Mouse (Mus musculus): Measurements from ENCODE around the gene Sept6. TPM values are rescaled to one million over a fixed set of nuclear protein-coding genes. Genes with fewer than 3 reads are reported as not detected.

Gene Sept6
- polyA plus RNA-seq (2016; fragmentation: Nextera tagmentation; extraction: Ambion mirVana): 33.6 and 34.5 TPM in 2 replicates

DNA sequence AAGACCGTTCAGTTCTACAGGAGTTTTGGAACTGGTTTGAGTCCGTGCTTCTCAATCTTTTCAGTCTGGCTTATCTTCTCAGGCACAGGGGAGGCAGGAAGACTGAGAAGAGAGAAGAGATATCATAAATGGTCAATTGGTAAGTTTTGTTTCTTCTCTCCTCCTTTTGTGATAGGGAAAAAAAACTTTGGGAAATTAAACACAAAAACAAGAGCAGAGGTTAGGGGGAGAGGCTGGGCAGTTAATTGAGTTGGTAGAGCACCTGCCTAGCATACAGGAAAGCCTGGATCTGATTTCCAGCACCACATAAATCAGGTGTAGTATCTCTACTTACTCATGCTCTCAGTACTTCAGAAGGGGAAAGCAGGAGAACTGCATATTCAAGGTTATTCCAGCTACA lies at the start of gene Sept6:
Sept6 (minus strand) TSS at position 101 of the 400 bp plus-strand sequence.
- H3K9me3 ChIP-seq: no peaks in the 10 kb centered on the region
- no peak for DNase-seq (ENCODE audit: extremely low spot score, low spot score)
- 82% methylated on average over 2 of the region's 2 CpGs for WGBS
- H3K4me3 ChIP-seq: no peak within 1 kb of the TSS
- H3K27me3 ChIP-seq (ENCODE audit: poor library complexity, severe bottlenecking): peaks cover 15% of the 10 kb centered on the region; the same call in 1 of the 2 replicates
- peaks cover 12% of the 10 kb centered on the region; the same call in 1 of the 2 replicates for H3K4me1 ChIP-seq
- no peak within 1 kb of the TSS for H3K27ac ChIP-seq
- H3K36me3 ChIP-seq (replicated peaks): no peaks in the 10 kb centered on the region

DNA sequence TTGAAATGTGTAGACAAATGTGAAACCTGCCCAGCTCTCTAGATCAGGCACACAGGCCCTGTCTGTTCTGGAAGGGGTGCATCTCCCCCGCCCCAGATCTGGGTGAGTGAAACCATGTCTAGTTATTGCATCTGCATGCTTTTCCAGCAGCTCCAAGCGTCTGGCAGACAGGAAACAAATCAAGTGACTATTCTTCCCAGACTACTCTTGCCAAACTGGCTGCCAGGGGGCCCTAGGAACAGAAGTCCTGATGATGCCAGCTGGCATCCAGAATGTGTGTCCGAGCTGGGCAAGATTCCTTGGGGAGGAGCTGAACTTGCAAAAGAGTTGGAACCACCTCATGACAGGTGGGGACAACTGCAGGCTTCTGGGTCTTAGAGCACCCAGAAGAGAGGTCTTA lies 36.8 kb upstream of the Sept6 start:
- H3K4me3 ChIP-seq: no peak overlapping the region
- 69% methylated on average over 3 of the region's 3 CpGs for WGBS
- no peaks in the 10 kb centered on the region for H3K27me3 ChIP-seq (ENCODE audit: poor library complexity, severe bottlenecking)
- no peaks in the 10 kb centered on the region for H3K9me3 ChIP-seq
- no peak for DNase-seq (ENCODE audit: extremely low spot score, low spot score)
- no peaks in the 10 kb centered on the region for H3K4me1 ChIP-seq
- no peaks in the 10 kb centered on the region for H3K36me3 ChIP-seq (replicated peaks)
- H3K27ac ChIP-seq: no peak overlapping the region

DNA sequence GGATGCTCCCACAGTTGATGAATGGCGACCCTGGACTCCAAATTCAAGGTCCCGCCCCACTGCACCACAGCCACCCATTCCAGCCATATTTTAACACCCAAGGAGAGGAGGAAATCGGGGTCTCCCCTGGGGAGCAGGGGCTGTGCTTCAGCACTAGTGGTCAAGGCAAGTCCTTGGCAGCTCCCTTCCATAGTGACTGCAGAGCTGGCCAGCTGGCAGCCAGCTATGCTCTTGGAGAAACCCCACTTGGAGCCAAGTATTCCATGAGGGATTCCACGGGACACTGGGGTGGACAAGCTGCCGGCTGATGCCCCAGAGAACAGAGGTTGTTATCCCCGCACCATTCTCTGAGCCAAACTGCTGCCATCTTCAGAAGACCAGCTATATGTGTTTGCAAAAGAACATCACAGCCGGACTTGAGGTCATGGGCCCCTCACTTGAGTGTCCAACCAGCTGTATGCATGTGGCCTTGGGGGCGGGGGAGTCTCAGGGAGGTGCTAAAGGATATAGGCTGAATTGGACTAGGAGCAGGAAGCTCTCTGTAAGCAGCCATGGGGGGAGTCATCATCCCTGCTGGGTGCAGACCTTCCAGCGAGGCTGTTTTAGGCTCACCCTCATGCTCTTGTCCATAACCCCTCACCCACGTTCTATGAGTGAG lies 32.2 kb upstream of the Sept6 start:
- no peaks in the 10 kb centered on the region for H3K36me3 ChIP-seq (replicated peaks)
- WGBS: 82% methylated on average over 10 of the region's 10 CpGs
- H3K27ac ChIP-seq: no peak overlapping the region

DNA sequence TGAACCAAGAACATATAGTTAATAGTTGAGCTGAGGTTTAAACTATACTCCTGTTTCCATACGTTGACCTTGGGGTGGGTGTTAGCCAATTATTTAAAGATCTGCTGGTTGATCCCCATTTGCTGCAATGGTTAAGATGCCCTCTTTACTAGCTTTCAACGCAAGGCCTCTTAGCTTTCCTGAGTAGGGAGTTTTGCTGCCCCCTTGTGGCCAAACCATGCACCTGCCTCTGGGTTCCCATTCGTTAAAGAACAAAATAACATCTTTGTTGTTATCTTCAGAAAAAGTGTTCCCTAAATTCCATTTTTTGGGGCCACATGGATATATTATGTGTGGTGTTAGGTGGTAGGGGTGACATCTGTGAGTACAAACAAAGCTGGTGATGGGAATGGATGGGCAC lies 31.1 kb upstream of the Sept6 start:
- no peak overlapping the region for H3K4me3 ChIP-seq
- no peaks in the 10 kb centered on the region for H3K36me3 ChIP-seq (replicated peaks)
- H3K9me3 ChIP-seq: no peaks in the 10 kb centered on the region
- DNase-seq (ENCODE audit: extremely low spot score, low spot score): peak; percentile 46
- no peak overlapping the region for H3K27ac ChIP-seq
- H3K27me3 ChIP-seq (ENCODE audit: poor library complexity, severe bottlenecking): no peaks in the 10 kb centered on the region
- H3K4me1 ChIP-seq: no peaks in the 10 kb centered on the region
- WGBS: 19% methylated on average over 3 of the region's 3 CpGs

More for the DNA sequence above, 32.2 kb upstream of the Sept6 start:
- H3K4me3 ChIP-seq: no peak overlapping the region
- H3K27me3 ChIP-seq (ENCODE audit: poor library complexity, severe bottlenecking): no peaks in the 10 kb centered on the region
- DNase-seq (ENCODE audit: extremely low spot score, low spot score): no peak
- H3K4me1 ChIP-seq: no peaks in the 10 kb centered on the region
- H3K9me3 ChIP-seq: no peaks in the 10 kb centered on the region

DNA sequence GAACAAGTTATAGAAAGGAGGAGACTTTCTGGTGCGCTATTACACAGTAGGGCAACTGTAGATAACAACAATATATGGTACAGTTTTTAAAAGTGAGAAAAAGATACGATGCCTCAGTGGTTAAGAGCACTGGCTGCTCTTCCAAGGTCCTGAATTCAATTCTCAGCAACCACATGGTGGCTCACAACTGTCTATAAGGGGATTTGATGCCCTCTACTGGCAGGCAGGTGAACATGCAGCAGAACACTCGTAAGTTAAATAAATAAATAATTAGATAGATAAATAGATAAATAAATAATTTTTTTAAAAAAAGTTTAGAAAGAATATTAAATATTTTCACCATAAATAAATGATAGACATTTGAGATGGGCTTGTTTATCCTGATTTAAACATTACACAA lies 27.5 kb upstream of the Sept6 start:
- 53% methylated on average over 3 of the region's 3 CpGs for WGBS
- Histone ChIP-seq H3K4me3 (no peak overlapping the region), H3K4me1 (no peaks in the 10 kb centered on the region), H3K9me3 (no peaks in the 10 kb centered on the region), H3K36me3 (replicated peaks) (no peaks in the 10 kb centered on the region), H3K27me3 (ENCODE audit: poor library complexity, severe bottlenecking) (no peaks in the 10 kb centered on the region), H3K27ac (no peak overlapping the region)
- DNase-seq (ENCODE audit: extremely low spot score, low spot score): no peak

DNA sequence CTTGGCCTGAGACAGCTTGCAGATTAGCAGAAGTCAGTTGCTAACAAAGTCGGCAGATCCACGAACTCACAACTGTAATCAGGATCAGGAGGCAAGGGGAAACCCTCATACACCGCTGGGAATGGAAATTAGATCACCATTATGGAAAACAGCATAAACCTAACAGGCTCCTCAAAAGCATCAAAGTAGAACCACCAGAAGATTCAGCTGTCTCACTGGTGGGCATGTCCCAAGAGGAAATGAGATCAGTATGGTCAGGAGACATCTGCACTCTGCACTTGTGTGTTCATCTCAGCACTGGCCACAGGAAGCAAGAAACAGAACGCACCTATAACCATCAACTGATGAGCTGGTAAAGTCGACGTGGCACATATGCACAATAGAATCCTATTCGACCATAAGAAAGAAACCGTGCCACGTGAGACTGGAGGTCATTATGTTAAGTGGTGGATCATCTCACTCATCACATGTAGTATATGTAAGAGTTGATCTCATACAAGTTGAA lies 26.6 kb upstream of the Sept6 start:
- H3K27ac ChIP-seq: no peak overlapping the region
- no peaks in the 10 kb centered on the region for H3K27me3 ChIP-seq (ENCODE audit: poor library complexity, severe bottlenecking)
- no peak for DNase-seq (ENCODE audit: extremely low spot score, low spot score)
- no peak overlapping the region for H3K4me3 ChIP-seq
- H3K9me3 ChIP-seq: no peaks in the 10 kb centered on the region
- 90% methylated on average over 9 of the region's 9 CpGs for WGBS
- H3K4me1 ChIP-seq: no peaks in the 10 kb centered on the region
- no peaks in the 10 kb centered on the region for H3K36me3 ChIP-seq (replicated peaks)

DNA sequence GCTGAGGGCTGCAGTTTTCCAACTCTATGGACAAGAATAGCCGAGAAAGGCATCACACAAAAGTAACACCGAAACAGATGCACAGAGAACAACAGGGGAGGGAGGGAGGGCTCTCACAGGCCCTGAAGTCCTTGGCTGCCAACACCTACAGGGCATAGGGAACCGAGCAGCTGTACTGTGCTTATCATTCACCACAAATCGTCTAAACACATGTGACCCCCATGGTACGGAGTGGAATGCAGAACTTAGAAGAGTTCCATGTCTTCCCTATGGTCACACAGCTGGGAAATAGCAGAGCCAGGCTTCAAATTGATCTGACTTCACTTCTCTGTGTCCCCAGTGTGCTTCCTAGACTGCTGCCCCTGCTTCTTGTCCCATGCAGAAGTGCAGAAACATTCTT lies 22.3 kb upstream of the Sept6 start:
- no peak overlapping the region for H3K4me3 ChIP-seq
- H3K36me3 ChIP-seq (replicated peaks): no peaks in the 10 kb centered on the region
- 81% methylated on average over 5 of the region's 5 CpGs for WGBS
- H3K27ac ChIP-seq: no peak overlapping the region
- H3K9me3 ChIP-seq: no peaks in the 10 kb centered on the region
- H3K27me3 ChIP-seq (ENCODE audit: poor library complexity, severe bottlenecking): no peaks in the 10 kb centered on the region
- no peaks in the 10 kb centered on the region for H3K4me1 ChIP-seq
- DNase-seq (ENCODE audit: extremely low spot score, low spot score): no peak

DNA sequence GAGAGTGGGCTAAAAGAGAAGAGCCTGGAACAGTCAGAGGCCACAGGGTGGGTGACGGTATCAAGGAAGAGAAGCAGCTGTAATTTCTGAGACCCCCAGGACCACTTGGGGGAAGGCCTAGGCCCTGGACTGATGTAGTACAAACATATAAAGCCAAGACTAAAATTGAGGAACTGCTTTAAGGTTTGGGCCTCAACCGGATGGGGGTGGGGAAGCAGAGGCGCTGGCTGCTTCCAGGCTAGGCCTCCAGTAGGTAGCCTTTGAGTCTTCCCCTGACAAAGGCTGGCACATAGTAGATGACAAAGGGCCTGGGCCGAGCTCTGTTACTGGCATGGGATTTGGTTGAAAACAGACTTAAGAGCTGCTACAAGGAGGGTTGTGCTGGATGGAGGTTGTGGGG lies 555 bp downstream of the Sept6 start:
- no peaks in the 10 kb centered on the region for H3K36me3 ChIP-seq (replicated peaks)
- H3K9me3 ChIP-seq: no peaks in the 10 kb centered on the region
- peaks cover 15% of the 10 kb centered on the region; the same call in 1 of the 2 replicates for H3K27me3 ChIP-seq (ENCODE audit: poor library complexity, severe bottlenecking)
- H3K4me1 ChIP-seq: peaks cover 12% of the 10 kb centered on the region; the same call in 1 of the 2 replicates
- 89% methylated on average over 4 of the region's 4 CpGs for WGBS
- H3K27ac ChIP-seq: no peak overlapping the region
- no peak for DNase-seq (ENCODE audit: extremely low spot score, low spot score)
- H3K4me3 ChIP-seq: no peak overlapping the region

DNA sequence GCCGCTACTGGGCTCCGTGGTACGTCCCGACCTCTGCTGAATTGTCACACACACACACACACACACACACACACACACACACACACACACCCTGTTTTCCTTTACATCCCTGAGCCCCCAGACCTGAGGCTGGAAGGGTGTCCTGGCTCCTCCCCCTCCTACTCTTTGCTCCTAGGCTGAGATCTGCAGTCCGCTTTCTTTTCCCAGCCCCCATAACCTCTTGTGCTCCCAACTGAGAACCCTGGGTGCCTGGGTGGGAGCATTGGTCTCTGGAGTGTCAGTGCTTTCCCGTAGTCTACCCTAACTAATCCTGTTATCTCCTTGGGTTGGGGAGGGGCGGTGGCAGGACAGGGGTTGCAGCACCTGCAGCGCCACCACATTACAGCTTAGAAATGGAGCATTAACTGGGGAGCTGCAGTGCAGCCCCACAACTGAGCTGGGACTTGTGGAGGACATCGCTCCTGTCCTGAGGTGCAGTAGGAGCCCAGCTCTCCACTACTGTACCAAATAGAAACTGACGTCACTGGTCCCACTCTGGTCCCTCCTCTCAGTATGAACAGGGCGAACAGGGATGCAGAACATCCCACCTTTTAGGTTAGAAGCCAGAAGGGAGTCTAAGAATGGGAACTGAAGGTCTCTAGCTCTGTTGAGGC lies 1.7 kb downstream of the Sept6 start:
- 22% methylated on average over 11 of the region's 11 CpGs for WGBS
- DNase-seq (ENCODE audit: extremely low spot score, low spot score): no peak

DNA sequence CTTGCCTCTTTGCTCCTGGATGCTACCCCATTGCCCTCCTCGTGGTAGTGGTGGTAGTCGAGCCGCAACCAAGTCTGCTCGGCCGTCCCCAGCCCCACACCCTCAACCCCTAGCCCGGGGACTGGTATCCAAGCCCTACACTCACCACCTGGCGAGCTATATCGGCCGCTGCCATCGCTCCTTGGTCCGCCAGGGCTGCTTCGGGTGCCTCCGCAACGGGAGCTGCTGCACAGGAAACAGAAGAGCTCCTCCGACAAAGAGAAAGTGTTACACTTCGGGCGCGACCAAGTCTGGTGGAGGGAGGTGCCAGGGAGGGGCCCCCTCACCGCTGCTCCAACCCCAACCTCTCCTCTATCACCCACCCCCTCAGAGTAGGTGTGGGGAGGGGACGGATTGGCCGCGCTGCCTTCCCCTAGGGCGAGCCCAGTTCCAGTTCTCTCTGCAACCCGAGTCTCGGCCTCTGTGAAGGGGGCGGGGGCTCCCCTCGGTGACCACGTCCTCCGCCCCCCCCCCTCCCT lies 2.3 kb downstream of the Sept6 start:
- peak overlapping the region; percentile 87 for H3K27ac ChIP-seq
- H3K27me3 ChIP-seq (ENCODE audit: poor library complexity, severe bottlenecking): peaks cover 15% of the 10 kb centered on the region; the same call in 1 of the 2 replicates
- H3K9me3 ChIP-seq: no peaks in the 10 kb centered on the region
- peak; percentile 72 for DNase-seq (ENCODE audit: extremely low spot score, low spot score)
- H3K36me3 ChIP-seq (replicated peaks): no peaks in the 10 kb centered on the region
- H3K4me3 ChIP-seq: peak overlapping the region; percentile 67
- WGBS: 23% methylated on average over 23 of the region's 29 CpGs
- peaks cover 12% of the 10 kb centered on the region; the same call in 1 of the 2 replicates for H3K4me1 ChIP-seq

More for the DNA sequence above, 1.7 kb downstream of the Sept6 start:
- Histone ChIP-seq H3K4me1 (peaks cover 12% of the 10 kb centered on the region; the same call in 1 of the 2 replicates), H3K27me3 (ENCODE audit: poor library complexity, severe bottlenecking) (peaks cover 15% of the 10 kb centered on the region; the same call in 1 of the 2 replicates), H3K36me3 (replicated peaks) (no peaks in the 10 kb centered on the region), H3K9me3 (no peaks in the 10 kb centered on the region), H3K27ac (peak overlapping the region; percentile 87), H3K4me3 (peak overlapping the region; percentile 67)

DNA sequence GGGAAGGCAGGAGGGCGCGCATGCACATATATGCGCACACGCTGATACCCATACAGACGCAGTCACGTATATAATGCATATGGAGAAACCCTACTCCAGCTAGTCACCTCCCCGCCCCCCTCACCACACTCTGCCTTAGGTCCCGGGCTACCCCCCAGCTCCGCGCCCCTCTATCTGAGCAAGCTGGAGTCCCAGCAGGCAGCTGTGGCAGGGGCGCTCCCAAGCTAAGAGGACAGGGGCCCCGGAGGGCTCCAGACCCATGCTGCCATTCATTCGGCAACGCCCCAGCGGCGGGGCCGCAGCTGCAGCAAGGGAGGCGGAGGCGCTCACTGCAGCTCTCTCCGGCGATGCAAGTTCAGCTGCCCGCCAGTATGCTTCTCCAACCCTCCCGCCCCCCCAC lies 2.8 kb downstream of the Sept6 start:
- peaks cover 12% of the 10 kb centered on the region; the same call in 1 of the 2 replicates for H3K4me1 ChIP-seq
- no peak for DNase-seq (ENCODE audit: extremely low spot score, low spot score)
- H3K4me3 ChIP-seq: peak overlapping the region; percentile 67
- H3K27ac ChIP-seq: peak overlapping the region; percentile 87
- no peaks in the 10 kb centered on the region for H3K36me3 ChIP-seq (replicated peaks)
- no peaks in the 10 kb centered on the region for H3K9me3 ChIP-seq
- 23% methylated on average over 20 of the region's 23 CpGs for WGBS
- peaks cover 15% of the 10 kb centered on the region; the same call in 1 of the 2 replicates for H3K27me3 ChIP-seq (ENCODE audit: poor library complexity, severe bottlenecking)

DNA sequence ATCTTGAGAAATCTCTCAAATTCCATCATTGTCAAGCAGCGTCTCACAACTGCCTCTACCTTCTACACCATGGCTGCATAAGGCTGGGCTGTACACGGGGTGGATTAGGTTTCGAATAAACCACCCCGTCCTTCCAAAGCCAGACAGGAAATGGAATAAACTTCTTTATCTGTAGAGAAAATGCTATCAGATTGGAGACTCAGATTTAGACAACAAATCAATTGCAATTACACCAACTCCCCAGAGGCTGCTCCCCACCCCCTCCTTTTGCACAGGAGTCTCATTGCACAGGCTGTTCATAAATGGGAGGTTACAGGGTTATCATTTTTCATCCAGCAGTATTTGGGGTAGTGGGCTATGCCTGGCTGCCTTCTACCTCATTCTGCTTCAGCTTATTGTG lies 3.7 kb downstream of the Sept6 start:
- Histone ChIP-seq H3K36me3 (replicated peaks) (no peaks in the 10 kb centered on the region), H3K4me1 (peaks cover 12% of the 10 kb centered on the region; the same call in 1 of the 2 replicates), H3K27me3 (ENCODE audit: poor library complexity, severe bottlenecking) (peaks cover 15% of the 10 kb centered on the region; the same call in 1 of the 2 replicates), H3K27ac (no peak overlapping the region), H3K4me3 (peak overlapping the region; percentile 67), H3K9me3 (no peaks in the 10 kb centered on the region)
- no peak for DNase-seq (ENCODE audit: extremely low spot score, low spot score)
- 66% methylated on average over 4 of the region's 4 CpGs for WGBS

DNA sequence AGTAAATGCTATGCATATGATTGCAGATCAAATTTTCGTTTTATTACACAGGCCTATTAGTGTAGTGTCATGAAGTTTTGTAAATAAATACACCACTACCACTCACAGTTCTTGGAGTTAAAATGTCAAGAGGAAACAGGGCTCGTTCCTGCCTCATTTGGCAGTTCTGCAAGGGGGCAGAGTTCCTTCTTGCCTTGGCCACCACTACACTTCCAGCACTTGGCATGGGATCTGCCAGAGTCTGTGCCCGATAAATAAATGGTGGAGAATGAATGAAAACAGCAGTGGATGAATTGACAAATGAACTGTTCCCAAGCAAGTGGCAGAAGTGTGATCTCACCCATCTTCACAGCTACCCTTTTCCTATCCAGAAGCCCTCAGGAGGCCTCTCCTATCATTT lies 6.6 kb downstream of the Sept6 start:
- Histone ChIP-seq H3K27ac (no peak overlapping the region), H3K4me1 (peaks cover 11% of the 10 kb centered on the region; the same call in 1 of the 2 replicates), H3K9me3 (no peaks in the 10 kb centered on the region), H3K36me3 (replicated peaks) (no peaks in the 10 kb centered on the region), H3K4me3 (no peak overlapping the region), H3K27me3 (ENCODE audit: poor library complexity, severe bottlenecking) (no peaks in the 10 kb centered on the region)
- DNase-seq (ENCODE audit: extremely low spot score, low spot score): no peak
- 82% methylated on average over 3 of the region's 3 CpGs for WGBS
